18 mouse cellular contexts compared by ENCODE assay signal in the genomic region with DNA sequence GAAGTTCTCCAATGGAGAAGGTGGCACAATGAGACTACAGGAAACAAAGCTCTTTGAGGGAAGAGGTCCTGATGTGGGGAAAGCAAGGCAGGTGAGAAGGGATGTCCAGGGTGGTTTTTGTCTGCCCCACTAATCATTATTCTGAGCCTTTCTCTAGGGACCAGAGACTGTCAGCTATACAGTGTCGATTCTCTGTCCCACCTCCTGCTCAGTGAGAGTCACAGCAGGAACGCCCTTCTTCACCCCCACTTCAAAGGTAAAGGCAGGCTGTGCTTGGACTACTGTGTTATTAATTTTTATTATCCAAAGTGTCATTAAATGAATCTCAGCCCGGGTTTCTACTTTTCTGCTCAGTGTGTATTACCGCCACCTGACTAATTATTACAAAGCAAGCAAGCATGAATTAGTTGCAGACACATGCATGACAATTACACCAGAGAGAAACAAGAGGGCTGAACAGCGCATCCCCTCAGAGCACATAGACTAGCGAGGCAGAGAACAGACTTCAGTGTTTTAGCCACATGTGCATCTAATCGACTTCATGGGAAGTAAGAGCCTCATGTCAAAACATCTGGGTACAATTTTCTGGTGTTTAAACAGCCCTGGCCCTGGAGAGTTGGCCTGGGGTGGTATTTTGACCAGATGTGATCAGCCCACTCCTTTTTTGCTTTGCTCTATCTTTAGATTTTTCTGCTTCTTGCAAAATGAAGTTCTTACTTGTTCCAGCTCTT.
DNase-seq lines count a peak whose midpoint lies in the region; ATAC-seq and TF ChIP-seq lines count a peak whose summit lies in the region.
"Had no signal": no experiment of that assay in that cellular context is flagged by ENCODE, and none has a peak within 500 bp of the region (broad histone marks: within the 10 kb centered on the region; RNA-seq: fewer than 3 reads in every experiment).

No protein-coding gene starts in this region.

- TF ChIP-seq POLR2A in thymus, adult 2 months (IDR thresholded peaks at IDR 0.05; ENCODE audit: control insufficient read depth, extremely low read depth, insufficient read depth, low read length, poor library complexity): no peak

- no peaks in the 10 kb centered on the region for H3K27me3 ChIP-seq in hindbrain, embryonic 13.5 days
- no peaks in the 10 kb centered on the region for H3K27me3 ChIP-seq in hindbrain, embryonic 12.5 days
- no peaks in the 10 kb centered on the region for H3K27me3 ChIP-seq in neural tube, embryonic 11.5 days (ENCODE audit: control insufficient read depth, insufficient read depth, low read length)
- H3K27me3 ChIP-seq in thymus, adult 2 months (ENCODE audit: control insufficient read depth, insufficient read depth, low read length): no peaks in the 10 kb centered on the region
- H3K27me3 ChIP-seq: midbrain, embryonic 15.5 days had no signal

- no peaks in the 10 kb centered on the region for H3K36me3 ChIP-seq in hindbrain, embryonic 13.5 days
- no peaks in the 10 kb centered on the region for H3K36me3 ChIP-seq in hindbrain, embryonic 12.5 days
- H3K36me3 ChIP-seq in neural tube, embryonic 11.5 days (ENCODE audit: control insufficient read depth, insufficient read depth, low read length): no peaks in the 10 kb centered on the region
- H3K36me3 ChIP-seq in thymus, adult 2 months (ENCODE audit: control insufficient read depth, insufficient read depth, low read length): no peaks in the 10 kb centered on the region
- H3K36me3 ChIP-seq: G1E; heart, embryonic 10.5 days; midbrain, embryonic 15.5 days had no signal

- H3K9me3 ChIP-seq in hindbrain, embryonic 13.5 days: no peaks in the 10 kb centered on the region
- no peaks in the 10 kb centered on the region for H3K9me3 ChIP-seq in hindbrain, embryonic 12.5 days (replicated peaks)
- H3K9me3 ChIP-seq in neural tube, embryonic 11.5 days (ENCODE audit: control insufficient read depth, low read length): no peaks in the 10 kb centered on the region
- H3K9me3 ChIP-seq: G1E; heart, embryonic 10.5 days; midbrain, embryonic 15.5 days had no signal

- no peaks in the 10 kb centered on the region for H3K4me1 ChIP-seq in hindbrain, embryonic 13.5 days (replicated peaks)
- H3K4me1 ChIP-seq in hindbrain, embryonic 12.5 days: no peaks in the 10 kb centered on the region
- no peaks in the 10 kb centered on the region for H3K4me1 ChIP-seq in neural tube, embryonic 11.5 days (ENCODE audit: control insufficient read depth, insufficient read depth, low read length)
- no peaks in the 10 kb centered on the region for H3K4me1 ChIP-seq in thymus, adult 2 months (replicated peaks; ENCODE audit: control insufficient read depth, insufficient read depth, low read length)
- H3K4me1 ChIP-seq: heart, embryonic 10.5 days; midbrain, embryonic 15.5 days had no signal

- no peak for TF ChIP-seq CTCF in thymus, adult 2 months (IDR thresholded peaks at IDR 0.05; ENCODE audit: borderline replicate concordance, control insufficient read depth, extremely low read depth, insufficient read depth, low read length, poor library complexity)

- no peak overlapping the region for H3K4me2 ChIP-seq in hindbrain, embryonic 13.5 days
- no peak overlapping the region for H3K4me2 ChIP-seq in hindbrain, embryonic 12.5 days (replicated peaks)
- no peak overlapping the region for H3K4me2 ChIP-seq in neural tube, embryonic 11.5 days (ENCODE audit: low read depth)
- H3K4me2 ChIP-seq: midbrain, embryonic 15.5 days had no signal

- peak; percentile 28; the same call in 1 of the 2 replicates for ATAC-seq in hindbrain, embryonic 13.5 days (ENCODE audit: low FRiP score)
- ATAC-seq in hindbrain, embryonic 12.5 days (ENCODE audit: low FRiP score): no peak
- ATAC-seq in neural tube, embryonic 11.5 days (ENCODE audit: insufficient read depth, low FRiP score, low TSS enrichment): no peak
- no peak for ATAC-seq in erythroblast, adult 5-6 weeks (replicated peaks; ENCODE audit: low FRiP score, poor library complexity, severe bottlenecking)
- ATAC-seq: intestine, postnatal 0 days; midbrain, embryonic 15.5 days had no signal

- 38% methylated on average over 7 of the region's 7 CpGs for WGBS in hindbrain, embryonic 13.5 days
- 55% methylated on average over 7 of the region's 7 CpGs for WGBS in hindbrain, embryonic 12.5 days
- WGBS in neural tube, embryonic 11.5 days: 48% methylated on average over 7 of the region's 7 CpGs
- WGBS in thymus, adult 2 months: 86% methylated on average over 7 of the region's 7 CpGs

- peak; percentile 80 for DNase-seq in embryo, embryonic 11 days
- DNase-seq in forelimb bud, embryonic 11.5 days (ENCODE audit: low read depth, low spot score): peak; percentile 81
- peak; percentile 33 for DNase-seq in neural tube, embryonic 11.5 days (ENCODE audit: low spot score)
- DNase-seq in thymus, adult 2 months: no peak
- DNase-seq in layer of hippocampus, adult 9-11 months: no peak
- DNase-seq: adrenal gland, adult 8-10 months; cerebellum, postnatal 14 days; kidney, postnatal 4 days; layer of hippocampus, postnatal 36 days; lung, postnatal 14 days had no signal

- H3K4me3 ChIP-seq in hindbrain, embryonic 13.5 days: no peak overlapping the region
- H3K4me3 ChIP-seq in hindbrain, embryonic 12.5 days: no peak overlapping the region
- H3K4me3 ChIP-seq in neural tube, embryonic 11.5 days (ENCODE audit: low read depth, low read length): no peak overlapping the region
- H3K4me3 ChIP-seq in thymus, adult 2 months (ENCODE audit: control insufficient read depth, insufficient read depth, low read length): no peak overlapping the region
- H3K4me3 ChIP-seq: heart, embryonic 10.5 days; midbrain, embryonic 15.5 days had no signal

- H3K27ac ChIP-seq in hindbrain, embryonic 13.5 days: no peak overlapping the region
- no peak overlapping the region for H3K27ac ChIP-seq in hindbrain, embryonic 12.5 days
- no peak overlapping the region for H3K27ac ChIP-seq in neural tube, embryonic 11.5 days (ENCODE audit: low read depth, low read length)
- H3K27ac ChIP-seq in thymus, adult 2 months (ENCODE audit: control insufficient read depth, insufficient read depth, low read length): no peak overlapping the region
- H3K27ac ChIP-seq: heart, embryonic 10.5 days; liver, embryonic 14.5 days; midbrain, embryonic 15.5 days had no signal

- no peak overlapping the region for H3K9ac ChIP-seq in hindbrain, embryonic 13.5 days
- H3K9ac ChIP-seq in hindbrain, embryonic 12.5 days: no peak overlapping the region
- no peak overlapping the region for H3K9ac ChIP-seq in neural tube, embryonic 11.5 days (ENCODE audit: low read length)
- H3K9ac ChIP-seq: liver, embryonic 14.5 days; midbrain, embryonic 15.5 days had no signal

Comparison
In these comparisons a context has a peak if more than half of its experiments do, and no peak if none do; other contexts are left out.
1. DNase-seq: peak in embryo, embryonic 11 days (single experiment), forelimb bud, embryonic 11.5 days (single experiment) and neural tube, embryonic 11.5 days (single experiment); none in thymus, adult 2 months (single experiment) and layer of hippocampus, adult 9-11 months (single experiment).